Mouse (Mus musculus) lung, adult 2 months (tissue): ENCODE measurements around the gene Ogfod1.

Source experiments
- CTCF ChIP-seq: fragments of 200-500 bp; IDR thresholded peaks from 2 replicates; pipeline ENCODE4 v1.5.1; 2011; ENCODE audit warnings: mild to moderate bottlenecking, low read length, control low read depth; ENCODE audit not compliant: insufficient read depth
- POLR2A ChIP-seq: fragments of 200-500 bp; IDR thresholded peaks from 2 replicates; pipeline ENCODE4 v1.6.1; 2011; ENCODE audit warnings: low read depth, mild to moderate bottlenecking, control low read depth, low read length, borderline replicate concordance; ENCODE audit errors: extremely low read depth

GRCm38 (mm10) chr8:94013026-94013612 is 23.9 kb upstream of the Ogfod1 start:
- TF ChIP-seq POLR2A: no peak
- no peak for TF ChIP-seq CTCF
